Mouse (Mus musculus) heart, postnatal 0 days (tissue): ENCODE measurements around the gene Znhit2.

Experiments
- CTCF ChIP-seq: IDR thresholded peaks from 2 replicates; pipeline ENCODE4 v1.5.1; 2016; ENCODE audit warnings: antibody characterized with exemption, control low read depth, low read depth
- EP300 ChIP-seq: IDR thresholded peaks from 2 replicates; pipeline ENCODE4 v1.6.1; 2016; ENCODE audit warnings: antibody characterized with exemption, low read depth

- TF ChIP-seq CTCF (no peak), EP300 (no peak)
Observed at GRCm38 (mm10) chr19:6040002-6040401, 21.0 kb upstream of the Znhit2 start.
